Mouse (Mus musculus) MEL (cell line): ENCODE results near the gene Bmper.

Experiments used
- CHD1 ChIP-seq: IDR thresholded peaks from 2 replicates; pipeline ENCODE4 v1.6.1; 2012; ENCODE audit warnings: low read depth, mild to moderate bottlenecking, inconsistent platforms, low read length, improper control_type of control experiment
- CTCF ChIP-seq, 3 experiments: IDR thresholded peaks in 2 of 3; conservative IDR thresholded peaks in 1 of 3; 2 replicates each; pipeline ENCODE4 v1.5.1; 2011 to 2012; ENCODE audit warnings: low read length in 3 of 3, low read depth in 2 of 3, mild to moderate bottlenecking in 2 of 3, improper control_type of control experiment in 1 of 3, inconsistent platforms in 1 of 3, mixed read lengths in 1 of 3, moderate library complexity in 1 of 3; ENCODE audit not compliant: control insufficient read depth in 1 of 3, insufficient read depth in 1 of 3, poor library complexity in 1 of 3, severe bottlenecking in 1 of 3
- KAT2A ChIP-seq: conservative IDR thresholded peaks from 2 replicates; pipeline ENCODE4 v1.6.1; 2012; ENCODE audit warnings: low read depth, low read length, improper control_type of control experiment, inconsistent platforms
- MYC ChIP-seq: IDR thresholded peaks from 2 replicates; pipeline ENCODE4 v1.6.1; 2011; ENCODE audit warnings: low read depth, mild to moderate bottlenecking, low read length, improper control_type of control experiment, moderate library complexity
- POLR2A ChIP-seq, 2 experiments: IDR thresholded peaks; 2 replicates each; pipeline ENCODE4 v1.6.1; 2011 to 2012; ENCODE audit warnings: low read length in 2 of 2, mild to moderate bottlenecking in 2 of 2, control low read depth in 1 of 2, improper control_type of control experiment in 1 of 2, low read depth in 1 of 2, moderate library complexity in 1 of 2; ENCODE audit not compliant: control insufficient read depth in 1 of 2, insufficient read depth in 1 of 2, poor library complexity in 1 of 2
- RCOR1 ChIP-seq: IDR thresholded peaks from 2 replicates; pipeline ENCODE4 v1.6.1; 2012; ENCODE audit warnings: low read depth, mild to moderate bottlenecking, inconsistent platforms, low read length, improper control_type of control experiment
- TAL1 ChIP-seq: IDR thresholded peaks from 2 replicates; pipeline ENCODE4 v1.6.1; 2012; ENCODE audit warnings: mild to moderate bottlenecking, inconsistent platforms, low read length, moderate library complexity, mixed read lengths
- TCF12 ChIP-seq: IDR thresholded peaks from 2 replicates; pipeline ENCODE4 v1.6.1; 2014; ENCODE audit warnings: low read depth, mild to moderate bottlenecking, inconsistent platforms, low read length, improper control_type of control experiment, moderate library complexity
- ZKSCAN1 ChIP-seq: IDR thresholded peaks from 2 replicates; pipeline ENCODE4 v1.6.1; 2012; ENCODE audit warnings: low read depth, mild to moderate bottlenecking, inconsistent platforms, low read length, improper control_type of control experiment, moderate library complexity
- ZMIZ1 ChIP-seq: IDR thresholded peaks from 2 replicates; pipeline ENCODE4 v1.6.1; 2012; ENCODE audit warnings: low read depth, mild to moderate bottlenecking, inconsistent platforms, low read length, improper control_type of control experiment, moderate library complexity

DNA sequence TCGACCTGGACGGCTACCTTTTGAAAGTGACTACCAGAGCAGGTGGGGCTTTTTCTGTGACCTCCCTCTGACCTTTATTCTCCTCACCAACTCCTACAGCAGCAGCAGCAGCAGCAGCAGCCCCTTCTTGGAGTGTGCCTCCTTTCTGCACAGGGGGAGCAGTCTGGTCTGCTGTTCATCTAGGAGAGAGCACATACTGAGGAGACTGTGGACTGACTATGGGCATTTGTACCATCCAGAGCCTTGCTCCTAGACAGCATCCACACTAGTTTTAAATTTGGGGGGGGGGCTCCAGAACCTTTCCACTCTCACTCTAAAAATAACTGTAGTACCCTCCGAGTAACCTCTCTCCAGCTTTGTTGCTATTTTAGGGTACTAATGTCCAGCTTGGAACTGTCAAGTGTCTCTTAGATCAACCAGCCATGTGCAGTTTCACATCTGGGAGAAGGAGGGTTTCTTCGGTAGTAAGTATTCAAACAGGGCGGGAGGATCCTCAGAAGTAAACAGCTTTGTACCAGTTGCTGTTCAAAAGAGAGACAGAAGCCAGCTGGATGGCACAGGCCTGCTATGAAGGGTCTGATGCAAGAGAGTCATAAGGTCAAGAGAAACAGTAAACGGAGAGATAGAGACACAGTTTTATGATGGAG is 176.9 kb downstream of the Bmper start:
- TF ChIP-seq ZMIZ1 (no peak), CTCF (IDR thresholded peaks at IDR 0.05 in 2 of 3, conservative IDR thresholded peaks at IDR 0.05 in 1 of 3; ENCODE audit: control insufficient read depth in 1 of 3, insufficient read depth in 1 of 3, low read depth in 2 of 3, low read length in 3 of 3, poor library complexity in 1 of 3, severe bottlenecking in 1 of 3) (no peak), MYC (no peak), CHD1 (no peak), TAL1 (no peak), POLR2A (IDR thresholded peaks at IDR 0.05; ENCODE audit: control insufficient read depth in 1 of 2, insufficient read depth in 1 of 2, low read depth in 1 of 2, low read length in 2 of 2, poor library complexity in 1 of 2) (no peak), TCF12 (no peak), RCOR1 (no peak), ZKSCAN1 (no peak), KAT2A (no peak)
